Mouse (Mus musculus): ENCODE measurements around the gene Macrod2.

Gene Macrod2

GRCm38 (mm10) chr2:142303098-142303911 is 1908.2 kb downstream of the Macrod2 start:
- intact Hi-C loops (cut with DNase I), result no loop called here

GRCm38 (mm10) chr2:142303912-142304182 is 1908.7 kb downstream of the Macrod2 start:
- intact Hi-C loops (cut with DNase I), result no loop called here

GRCm38 (mm10) chr2:142323158-142323557 is 1928.0 kb downstream of the Macrod2 start:
- intact Hi-C loops (cut with DNase I), result no loop called here

GRCm38 (mm10) chr2:142326737-142327136 is 1931.6 kb downstream of the Macrod2 start:
- intact Hi-C loops (cut with DNase I), result no loop called here

GRCm38 (mm10) chr2:142329761-142330160 is 1934.7 kb downstream of the Macrod2 start:
- intact Hi-C loops (cut with DNase I), result no loop called here

- intact Hi-C loops (cut with DNase I), result no loop called here
Measured at GRCm38 (mm10) chr2:142334441-142335102, 1939.5 kb downstream of the Macrod2 start.

- intact Hi-C loops (cut with DNase I), result no loop called here
Measured at GRCm38 (mm10) chr2:142335103-142335999, 1940.2 kb downstream of the Macrod2 start.

- intact Hi-C loops (cut with DNase I), result no loop called here
Measured at GRCm38 (mm10) chr2:142344021-142344420, 1948.9 kb downstream of the Macrod2 start.

- intact Hi-C loops (cut with DNase I), result no loop called here
Measured at GRCm38 (mm10) chr2:142344758-142345157, 1949.6 kb downstream of the Macrod2 start.

GRCm38 (mm10) chr2:142349805-142350204 is 1954.7 kb downstream of the Macrod2 start:
- intact Hi-C loops (cut with DNase I), result no loop called here

- intact Hi-C loops (cut with DNase I), result no loop called here
Measured at GRCm38 (mm10) chr2:142362888-142363287, 1967.8 kb downstream of the Macrod2 start.

GRCm38 (mm10) chr2:142373978-142374377 is 1978.9 kb downstream of the Macrod2 start:
- intact Hi-C loops (cut with DNase I), result no loop called here

GRCm38 (mm10) chr2:142380563-142380962 is 1985.5 kb downstream of the Macrod2 start:
- intact Hi-C loops (cut with DNase I), result no loop called here

- intact Hi-C loops (cut with DNase I), result no loop called here
Measured at GRCm38 (mm10) chr2:142381081-142381579, 1986.0 kb downstream of the Macrod2 start.

GRCm38 (mm10) chr2:142393546-142393945 is 1998.4 kb downstream of the Macrod2 start:
- intact Hi-C loops (cut with DNase I), result no loop called here

GRCm38 (mm10) chr2:142399490-142399889 is 2004.4 kb downstream of the Macrod2 start:
- intact Hi-C loops (cut with DNase I), result no loop called here

- intact Hi-C loops (cut with DNase I), result no loop called here
Measured at GRCm38 (mm10) chr2:142400781-142401180, 2005.7 kb downstream of the Macrod2 start.

GRCm38 (mm10) chr2:142401359-142401758 is 2006.2 kb downstream of the Macrod2 start:
- intact Hi-C loops (cut with DNase I), result no loop called here

- intact Hi-C loops (cut with DNase I), result no loop called here
Measured at GRCm38 (mm10) chr2:142403394-142403793, 2008.3 kb downstream of the Macrod2 start.

- intact Hi-C loops (cut with DNase I), result no loop called here
Measured at GRCm38 (mm10) chr2:142404321-142404720, 2009.2 kb downstream of the Macrod2 start.

- intact Hi-C loops (cut with DNase I), result no loop called here
Measured at GRCm38 (mm10) chr2:142407341-142407740, 2012.2 kb downstream of the Macrod2 start.

- intact Hi-C loops (cut with DNase I), result no loop called here
Measured at GRCm38 (mm10) chr2:142410124-142410523, 2015.0 kb downstream of the Macrod2 start.

All from adrenal gland (tissue).